Comparison of ENCODE assay signal across 27 mouse cellular contexts in genomic region chr6:100616133-100616532, GRCm38 (mm10). TPM values are rescaled to one million over a fixed set of nuclear protein-coding genes. Genes with fewer than 3 reads are reported as not detected.
DNase-seq lines count a peak whose midpoint lies in the region; ATAC-seq lines count a peak whose summit lies in the region.
"Had no signal": no experiment of that assay in that cellular context is flagged by ENCODE, and none has a peak within 500 bp of the region (broad histone marks: within the 10 kb centered on the region; RNA-seq: fewer than 3 reads in every experiment).

No protein-coding gene starts in this region.

- H3K4me1 ChIP-seq in liver, embryonic 16.5 days (ENCODE audit: control insufficient read depth, low read depth, low read length), result no peaks in the 10 kb centered on the region; the same call in 1 of the 2 replicates
- H3K4me1 ChIP-seq in liver, embryonic 11.5 days (replicated peaks; ENCODE audit: control insufficient read depth, insufficient read depth, low read length), result no peaks in the 10 kb centered on the region
- H3K4me1 ChIP-seq: embryonic facial prominence, embryonic 15.5 days had no signal

- no peak overlapping the region for H3K4me2 ChIP-seq in liver, embryonic 16.5 days (ENCODE audit: low read depth, low read length)
- H3K4me2 ChIP-seq in liver, embryonic 11.5 days, result no peak overlapping the region
- H3K4me2 ChIP-seq: embryonic facial prominence, embryonic 12.5 days; embryonic facial prominence, embryonic 15.5 days; heart, embryonic 13.5 days; hindbrain, embryonic 14.5 days had no signal

- H3K27ac ChIP-seq in liver, embryonic 16.5 days (ENCODE audit: low read length), result no peak overlapping the region
- no peak overlapping the region for H3K27ac ChIP-seq in liver, embryonic 11.5 days (ENCODE audit: low read depth, low read length)
- H3K27ac ChIP-seq: embryonic facial prominence, embryonic 12.5 days; embryonic facial prominence, embryonic 15.5 days; gastrocnemius, adult 2 months; heart, adult 2 months; heart, embryonic 10.5 days; heart, embryonic 13.5 days; hindbrain, embryonic 14.5 days; hindbrain, postnatal 0 days had no signal

- WGBS in liver, embryonic 16.5 days (ENCODE audit: insufficient replicate concordance), result 57% methylated on average over 4 of the region's 4 CpGs
- WGBS in liver, embryonic 11.5 days, result 74% methylated on average over 4 of the region's 4 CpGs

- H3K36me3 ChIP-seq in liver, embryonic 16.5 days (ENCODE audit: control insufficient read depth, insufficient read depth), result no peaks in the 10 kb centered on the region
- H3K36me3 ChIP-seq in liver, embryonic 11.5 days (ENCODE audit: control insufficient read depth, insufficient read depth, low read length), result no peaks in the 10 kb centered on the region
- H3K36me3 ChIP-seq: embryonic facial prominence, embryonic 12.5 days; embryonic facial prominence, embryonic 15.5 days; heart, embryonic 10.5 days had no signal

- no peak overlapping the region for H3K9ac ChIP-seq in liver, embryonic 16.5 days (ENCODE audit: low read depth, low read length)
- H3K9ac ChIP-seq in liver, embryonic 11.5 days (ENCODE audit: low read depth, low read length), result no peak overlapping the region
- H3K9ac ChIP-seq: embryonic facial prominence, embryonic 12.5 days; embryonic facial prominence, embryonic 15.5 days; forebrain, postnatal 0 days; heart, embryonic 13.5 days; hindbrain, embryonic 14.5 days had no signal

- no peaks in the 10 kb centered on the region for H3K9me3 ChIP-seq in liver, embryonic 16.5 days (replicated peaks; ENCODE audit: control insufficient read depth, low read length)
- H3K9me3 ChIP-seq in liver, embryonic 11.5 days (ENCODE audit: control insufficient read depth, low read length), result no peaks in the 10 kb centered on the region
- H3K9me3 ChIP-seq: embryonic facial prominence, embryonic 12.5 days; embryonic facial prominence, embryonic 15.5 days; heart, embryonic 10.5 days; heart, embryonic 13.5 days had no signal

- no peaks in the 10 kb centered on the region for H3K27me3 ChIP-seq in liver, embryonic 16.5 days (ENCODE audit: control insufficient read depth, insufficient read depth, low read depth, low read length)
- no peaks in the 10 kb centered on the region for H3K27me3 ChIP-seq in liver, embryonic 11.5 days (replicated peaks; ENCODE audit: control insufficient read depth, insufficient read depth, low read length)
- H3K27me3 ChIP-seq: embryonic facial prominence, embryonic 12.5 days; embryonic facial prominence, embryonic 15.5 days; heart, embryonic 13.5 days had no signal

- intact Hi-C loops in left cerebral cortex, postnatal 14 days (cut with DNase I), result no loop called here

- ATAC-seq in liver, embryonic 16.5 days (ENCODE audit: low read depth), result peak; percentile 35; the same call in 1 of the 2 replicates
- ATAC-seq in liver, embryonic 11.5 days (replicated peaks; ENCODE audit: low FRiP score), result no peak
- peak; percentile 65 for ATAC-seq in common myeloid progenitor, adult 5-6 weeks (replicated peaks; ENCODE audit: low read depth, poor library complexity, severe bottlenecking)
- ATAC-seq in megakaryocyte progenitor cell, adult 5-6 weeks (replicated peaks; ENCODE audit: poor library complexity), result peak; percentile 85
- ATAC-seq: CD4-positive, CD25-positive, alpha-beta regulatory T cell, adult 4 months; forebrain, embryonic 14.5 days; forebrain, postnatal 0 days; hindbrain, postnatal 0 days had no signal

- no peak overlapping the region for H3K4me3 ChIP-seq in liver, embryonic 16.5 days (ENCODE audit: low read depth, low read length)
- no peak overlapping the region for H3K4me3 ChIP-seq in liver, embryonic 11.5 days (ENCODE audit: low read depth, low read length)
- H3K4me3 ChIP-seq: embryonic facial prominence, embryonic 12.5 days; embryonic facial prominence, embryonic 15.5 days; gastrocnemius, adult 2 months; heart, adult 2 months; heart, embryonic 10.5 days; heart, embryonic 13.5 days had no signal

- no peak for DNase-seq in liver, embryonic 11.5 days (ENCODE audit: low spot score)
- DNase-seq in lung, postnatal 36 days, result peak; percentile 19
- DNase-seq in lung, adult 18-20 months, result no peak
- no peak for DNase-seq in left cerebral cortex, postnatal 14 days (ENCODE audit: low spot score in 2 of 2)
- DNase-seq: adrenal gland, adult 8-10 months; adrenal gland, postnatal 25 days; cerebellum, adult 11-12 months; cerebellum, adult 8-10 months; cerebellum, postnatal 10 days; cerebellum, postnatal 36 days; forebrain, postnatal 0 days; gastrocnemius, adult 2 months; gastrocnemius, postnatal 14 days; heart, adult 2 months; heart, postnatal 14 days; heart, postnatal 4 days had no signal

RNA-seq across cellular contexts. Expression of gene Shq1, which starts 54.8 kb away (rescaled TPM):
- 8.1 and 8.4 TPM in 2 replicates for polyA plus RNA-seq in liver, embryonic 16.5 days (2015; fragmentation: Nextera tagmentation; extraction: Ambion mirVana)
- 23.6 and 28.6 TPM in 2 replicates for polyA plus RNA-seq in liver, embryonic 11.5 days (2014; fragmentation: Nextera tagmentation; extraction: Ambion mirVana)
- 15.4 and 22.2 TPM in 2 replicates for total RNA-seq in common myeloid progenitor, adult 5-6 weeks (2017)
- 7.0 and 9.1 TPM in 2 replicates for total RNA-seq in megakaryocyte progenitor cell, adult 5-6 weeks (2015)
- total RNA-seq in megakaryocyte progenitor cell, adult 5-6 weeks (2017), result 17.4 and 17.8 TPM in 2 replicates
- total RNA-seq in left cerebral cortex, postnatal 14 days (2021), result 1 to 10 TPM; 5.3 to 7.0 TPM
